Mouse (Mus musculus) lung, adult 2 months (tissue): ENCODE results near the gene Car5a. TPM values are rescaled to one million over a fixed set of nuclear protein-coding genes. Genes with fewer than 3 reads are reported as not detected.
A peak's percentile ranks its signal among the peaks of the same experiment; 100 is the strongest.

Experiments used
- DNase-seq: peaks from one replicate; pipeline ENCODE4 v3.0.0; 2022
- H3K4me1 ChIP-seq: fragments of 200-500 bp; 2 replicates; pipeline ENCODE4 v1.6.1; 2011; ENCODE audit warnings: low read length; ENCODE audit not compliant: control insufficient read depth, insufficient read depth
- H3K4me3 ChIP-seq: fragments of 200-500 bp; replicated peaks from 2 replicates; pipeline ENCODE3; 2011; ENCODE audit warnings: low read depth, mild to moderate bottlenecking, control low read depth, low read length; ENCODE audit errors: extremely low read depth
- CTCF ChIP-seq: fragments of 200-500 bp; IDR thresholded peaks from 2 replicates; pipeline ENCODE4 v1.5.1; 2011; ENCODE audit warnings: mild to moderate bottlenecking, low read length, control low read depth; ENCODE audit not compliant: insufficient read depth
- POLR2A ChIP-seq: fragments of 200-500 bp; IDR thresholded peaks from 2 replicates; pipeline ENCODE4 v1.6.1; 2011; ENCODE audit warnings: low read depth, mild to moderate bottlenecking, control low read depth, low read length, borderline replicate concordance; ENCODE audit errors: extremely low read depth
- WGBS: fragments of 180-500 bp; shearing (Covaris S2); methylation state at CpG from one replicate; pipeline ENCODE4 v1.1.7; 2018; 5-methylcytosine and 5-hydroxymethylcytosine counted together
- polyA plus RNA-seq: library from polyadenylated mRNA; depleted of rRNA; stranded (reverse); fragments of >200 nt; gene quantifications from 2 replicates; pipeline ENCODE4 v1.2.3, GENCODE M21; 2012

Gene Car5a
- polyA plus RNA-seq, 1 experiment, result 0.18 TPM

DNA sequence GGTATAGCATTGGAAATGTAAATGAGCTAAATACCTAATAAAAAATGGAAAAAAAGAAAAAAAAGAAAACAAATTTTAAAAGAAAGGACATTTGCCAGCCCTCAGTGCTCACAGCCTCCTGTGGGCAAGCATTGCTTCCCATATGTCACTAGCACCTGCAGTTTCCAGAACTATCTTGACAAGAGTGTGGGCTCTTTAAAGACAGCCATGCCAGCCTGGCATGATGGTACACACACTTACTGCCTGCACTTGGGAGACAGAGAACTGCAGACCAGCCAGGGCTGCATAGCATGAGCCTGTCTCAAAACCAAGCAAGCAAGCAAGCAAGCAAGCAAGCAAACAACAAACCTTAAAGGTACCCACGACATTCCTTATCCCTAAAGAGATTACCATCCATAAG, 39.3 kb downstream of the Car5a start:
- TF ChIP-seq CTCF (no peak), POLR2A (no peak)
- no peak for DNase-seq
- 47% methylated on average over 1 of the region's 1 CpGs for WGBS
- H3K4me1 ChIP-seq, result peaks cover 6% of the 10 kb centered on the region; the same call in 1 of the 2 replicates
- H3K4me3 ChIP-seq, result peak overlapping the region; percentile 3

- TF ChIP-seq POLR2A, result no peak
- no peak for TF ChIP-seq CTCF
- Histone ChIP-seq H3K4me3 (no peak overlapping the region), H3K4me1 (peaks cover 6% of the 10 kb centered on the region; the same call in 1 of the 2 replicates)
- WGBS, result 71% methylated on average over 9 of the region's 9 CpGs
- DNase-seq, result no peak
Observed at GRCm38 (mm10) chr8:121904999-121905398, 39.7 kb downstream of the Car5a start.

DNA sequence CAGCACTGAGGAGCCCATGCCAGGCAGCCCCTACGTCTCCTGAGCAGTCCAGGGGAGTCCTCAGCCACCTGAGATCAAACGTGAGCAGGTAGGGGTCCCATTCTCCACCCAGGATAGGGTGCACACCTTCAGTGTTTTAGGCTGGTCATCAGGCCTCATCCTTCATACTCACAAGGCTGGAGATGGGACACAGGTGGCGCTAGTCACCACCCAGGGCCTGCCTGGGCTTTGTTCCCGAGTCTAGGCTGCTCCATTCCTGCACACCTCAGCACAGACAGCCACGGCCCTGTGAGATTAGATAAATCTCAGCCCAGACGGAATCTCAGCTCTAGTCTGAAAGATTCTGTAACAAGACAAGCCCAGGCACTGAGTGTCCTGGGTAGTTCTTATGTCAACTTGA, 40.7 kb downstream of the Car5a start:
- H3K4me1 ChIP-seq, result peaks cover 6% of the 10 kb centered on the region; the same call in 1 of the 2 replicates
- H3K4me3 ChIP-seq, result no peak overlapping the region
- TF ChIP-seq CTCF, result no peak
- TF ChIP-seq POLR2A, result no peak
- WGBS, result 69% methylated on average over 6 of the region's 6 CpGs
- no peak for DNase-seq

DNA sequence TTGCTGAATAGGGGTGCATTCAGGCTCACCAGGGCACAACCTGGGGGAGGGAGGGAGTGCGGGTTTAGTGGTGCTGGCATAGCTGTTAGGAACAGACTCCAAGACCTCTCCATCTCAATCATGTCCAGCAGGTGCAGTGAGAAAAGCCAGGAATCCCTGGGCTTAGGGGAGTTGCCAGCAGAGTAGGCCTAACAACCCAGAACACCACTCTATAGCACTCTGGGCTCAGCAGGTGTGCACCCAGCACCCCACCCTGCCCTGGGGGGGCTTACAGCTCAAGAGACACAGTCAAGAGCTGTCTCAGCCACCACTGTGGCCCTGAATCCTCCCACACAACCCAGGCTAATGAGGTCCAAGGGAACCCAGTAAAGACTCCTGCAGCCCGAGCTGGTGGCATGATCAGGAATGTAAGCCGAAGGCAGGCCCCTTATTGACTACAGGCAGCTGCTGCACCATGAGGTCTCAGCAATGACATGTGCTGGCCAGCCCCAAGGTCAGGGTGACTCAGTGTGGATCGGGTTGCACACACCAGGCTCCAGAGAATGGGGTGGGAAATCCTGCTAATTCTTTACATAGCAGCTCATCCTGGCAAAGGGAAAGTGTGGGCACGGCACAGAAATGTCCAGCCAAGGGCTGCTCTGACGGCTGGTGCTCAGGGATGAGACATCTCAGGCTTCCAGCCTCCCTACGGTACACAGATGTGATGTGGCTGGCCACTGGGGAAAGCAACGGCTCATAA, 43.0 kb downstream of the Car5a start:
- TF ChIP-seq POLR2A (no peak), CTCF (no peak)
- WGBS, result 65% methylated on average over 8 of the region's 8 CpGs
- no peak for DNase-seq
- Histone ChIP-seq H3K4me3 (no peak overlapping the region), H3K4me1 (peaks cover 3% of the 10 kb centered on the region; the same call in 1 of the 2 replicates)

DNA sequence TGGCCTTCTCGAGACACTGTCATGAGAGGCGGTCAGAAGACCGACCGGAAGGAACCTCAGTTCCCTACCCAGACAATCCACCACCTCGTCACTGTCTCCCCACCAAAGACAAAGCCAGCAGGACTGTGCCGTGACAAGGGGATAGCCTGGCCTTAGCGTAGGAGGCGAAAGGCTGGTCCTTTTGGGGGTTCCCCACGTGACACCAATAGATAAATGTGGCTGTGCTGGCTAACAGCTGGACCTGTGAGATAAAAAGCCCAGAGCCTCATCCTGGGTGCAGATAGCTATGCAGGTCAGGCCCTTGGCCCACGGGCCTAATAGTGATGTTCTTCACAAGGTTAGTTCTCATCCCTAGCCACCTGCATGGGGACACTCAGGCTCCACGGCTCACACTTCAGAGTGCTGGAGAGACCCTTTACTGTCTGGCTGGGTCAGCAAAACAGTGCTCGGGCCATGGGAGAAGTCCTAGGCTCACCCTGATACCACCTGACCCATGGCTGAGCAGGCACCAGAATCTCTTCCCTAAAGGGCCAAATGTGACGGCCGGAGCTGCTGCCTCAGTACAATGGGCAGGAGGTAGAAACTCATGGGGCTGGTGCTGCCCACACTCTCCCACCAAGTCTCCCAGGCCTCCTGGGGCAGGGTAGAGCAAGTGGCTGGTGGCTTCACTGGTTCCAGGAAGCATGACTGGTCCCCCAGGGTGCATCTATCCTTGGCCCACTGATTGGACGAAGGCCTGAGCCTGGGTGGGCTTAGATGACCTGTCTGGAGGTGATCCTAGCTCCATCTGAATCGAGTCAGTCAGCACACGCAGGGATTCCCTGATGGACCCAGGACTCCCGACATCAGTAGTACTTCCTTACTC, 45.3 kb downstream of the Car5a start:
- peaks cover 2% of the 10 kb centered on the region; the same call in 1 of the 2 replicates for H3K4me1 ChIP-seq
- TF ChIP-seq POLR2A (no peak), CTCF (no peak)
- 82% methylated on average over 18 of the region's 18 CpGs for WGBS
- no peak for DNase-seq
- no peak overlapping the region for H3K4me3 ChIP-seq

GRCm38 (mm10) chr8:121898401-121898931, 46.2 kb downstream of the Car5a start:
- 14% methylated on average over 4 of the region's 4 CpGs for WGBS
- TF ChIP-seq POLR2A (no peak), CTCF (no peak)
- H3K4me3 ChIP-seq, result no peak overlapping the region
- DNase-seq, result peak; percentile 68
- peaks cover 2% of the 10 kb centered on the region; the same call in 1 of the 2 replicates for H3K4me1 ChIP-seq

GRCm38 (mm10) chr8:121897871-121898381, 46.8 kb downstream of the Car5a start:
- no peak for DNase-seq
- TF ChIP-seq POLR2A, result no peak
- TF ChIP-seq CTCF, result no peak
- Histone ChIP-seq H3K4me3 (no peak overlapping the region), H3K4me1 (peaks cover 2% of the 10 kb centered on the region; the same call in 1 of the 2 replicates)
- 27% methylated on average over 7 of the region's 7 CpGs for WGBS

- DNase-seq, result no peak
- WGBS, result 70% methylated on average over 9 of the region's 9 CpGs
- TF ChIP-seq POLR2A, result no peak
- no peak for TF ChIP-seq CTCF
- no peak overlapping the region for H3K4me3 ChIP-seq
- peaks cover 2% of the 10 kb centered on the region; the same call in 1 of the 2 replicates for H3K4me1 ChIP-seq
Observed at GRCm38 (mm10) chr8:121897205-121897604, 47.5 kb downstream of the Car5a start.

DNA sequence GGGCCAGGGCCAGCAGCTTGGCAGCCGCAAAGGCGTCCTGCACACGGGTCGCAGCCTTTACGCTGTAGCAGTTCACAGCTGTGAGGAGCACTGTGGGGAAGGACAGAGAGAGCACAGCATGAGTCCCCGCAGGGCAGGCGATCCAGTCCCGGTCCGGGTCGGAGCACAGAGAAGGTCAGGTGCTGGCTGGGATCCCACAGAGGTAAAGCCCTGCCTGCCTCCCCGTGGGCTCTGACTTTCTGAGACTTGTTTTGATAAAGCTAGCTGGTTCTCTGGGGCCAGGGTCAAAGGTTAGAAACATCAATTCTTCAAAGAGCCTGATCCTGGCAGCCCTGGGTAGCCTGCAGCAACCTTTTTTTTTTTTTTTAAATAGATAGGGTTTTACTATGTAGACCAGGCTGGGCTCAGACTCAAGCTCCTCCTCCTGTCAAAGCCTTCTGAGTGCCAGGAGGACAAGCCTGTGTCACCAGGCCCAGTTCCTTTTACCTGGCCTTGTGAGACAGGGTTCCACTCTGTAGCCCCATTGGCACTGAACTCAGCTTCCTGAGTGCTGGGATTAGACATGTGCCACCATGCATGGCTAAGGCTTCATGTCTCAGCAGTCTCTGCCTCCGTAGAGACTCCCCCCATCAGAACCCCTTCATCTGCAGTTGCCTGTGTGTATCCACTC, 48.1 kb downstream of the Car5a start:
- no peak for DNase-seq
- Histone ChIP-seq H3K4me3 (no peak overlapping the region), H3K4me1 (peaks cover 2% of the 10 kb centered on the region; the same call in 1 of the 2 replicates)
- no peak for TF ChIP-seq POLR2A
- TF ChIP-seq CTCF, result no peak
- 65% methylated on average over 12 of the region's 12 CpGs for WGBS
